Mouse (Mus musculus) heart, adult 2 months (tissue): ENCODE results near the gene Dad1. TPM values are rescaled to one million over a fixed set of nuclear protein-coding genes. Genes with fewer than 3 reads are reported as not detected.

Experiments used
- DNase-seq, 2 experiments: peaks; one replicate each; pipeline ENCODE4 v3.0.0; 2021
- H3K27ac ChIP-seq: fragments of 200-600 bp; 2 replicates; pipeline ENCODE4 v1.8.1; 2022
- H3K27me3 ChIP-seq: fragments of 200-500 bp; 2 replicates; pipeline ENCODE4 v1.6.1; 2012; ENCODE audit warnings: mild to moderate bottlenecking, low read length, inconsistent platforms, mixed read lengths; ENCODE audit not compliant: control insufficient read depth, insufficient read depth
- H3K36me3 ChIP-seq: fragments of 200-500 bp; 2 replicates; pipeline ENCODE4 v1.6.1; 2012; ENCODE audit warnings: low read length, inconsistent platforms; ENCODE audit not compliant: control insufficient read depth, insufficient read depth
- H3K4me1 ChIP-seq: fragments of 200-500 bp; 2 replicates; pipeline ENCODE4 v1.6.1; 2011; ENCODE audit warnings: low read length; ENCODE audit not compliant: control insufficient read depth, insufficient read depth
- H3K4me3 ChIP-seq: fragments of 200-600 bp; 2 replicates; pipeline ENCODE4 v1.8.1; 2022
- H3K79me2 ChIP-seq: fragments of 200-500 bp; replicated peaks from 2 replicates; pipeline ENCODE4 v1.6.1; 2012; ENCODE audit warnings: mild to moderate bottlenecking, inconsistent platforms, low read length, moderate library complexity, mixed read lengths; ENCODE audit not compliant: control insufficient read depth, insufficient read depth
- H3K9ac ChIP-seq: fragments of 200-500 bp; 2 replicates; pipeline ENCODE4 v1.6.1; 2012; ENCODE audit warnings: low read depth, mild to moderate bottlenecking, control low read depth, inconsistent platforms, low read length, mixed read lengths
- CTCF ChIP-seq: fragments of 200-600 bp; IDR thresholded peaks from 2 replicates; pipeline ENCODE4 v1.8.1; 2022; ENCODE audit warnings: antibody characterized with exemption, mild to moderate bottlenecking, moderate library complexity
- EP300 ChIP-seq: fragments of 200-500 bp; IDR thresholded peaks from 2 replicates; pipeline ENCODE4 v1.6.1; 2011; ENCODE audit warnings: low read depth, low read length, control low read depth; ENCODE audit not compliant: insufficient read depth
- POLR2A ChIP-seq: fragments of 200-500 bp; IDR thresholded peaks from 2 replicates; pipeline ENCODE4 v1.6.1; 2011; ENCODE audit warnings: mild to moderate bottlenecking, low read depth, low read length, control low read depth; ENCODE audit not compliant: insufficient read depth
- WGBS: fragments of 180-500 bp; shearing (Covaris S2); methylation state at CpG from one replicate; pipeline ENCODE4 v1.1.7; 2018; 5-methylcytosine and 5-hydroxymethylcytosine counted together
- intact Hi-C: fragments of 180-260 bp; cut with DNase I; formaldehyde crosslinking; loops from one replicate; pipeline ENCODE4 v1.15.1; 2025
- polyA plus RNA-seq: library from polyadenylated mRNA; depleted of rRNA; stranded (reverse); fragments of >200 nt; gene quantifications from 2 replicates; pipeline ENCODE4 v1.2.3, GENCODE M21; 2012
- total RNA-seq, 2 experiments: library from RNA; stranded (reverse); gene quantifications; 2 replicates each; pipeline ENCODE4 v1.2.3; 2021

Dad1 gene
- total and polyA plus RNA-seq, 3 experiments = 99.0 to 393 (median 115) TPM

- H3K27ac ChIP-seq = peak overlapping the region; percentile 47
- peak; percentile 52 to 79 for DNase-seq
- 8% methylated on average over 16 of the region's 16 CpGs for WGBS
- H3K79me2 ChIP-seq = no peaks in the 10 kb centered on the region
- H3K36me3 ChIP-seq = no peaks in the 10 kb centered on the region
- H3K9ac ChIP-seq = no peak overlapping the region; the same call in 1 of the 2 replicates
- no peak for TF ChIP-seq POLR2A
- peak overlapping the region; percentile 36; the same call in 1 of the 2 replicates for H3K4me3 ChIP-seq
- H3K4me1 ChIP-seq = peaks cover 5% of the 10 kb centered on the region
- no peaks in the 10 kb centered on the region for H3K27me3 ChIP-seq
- intact Hi-C loops = loop anchor here (10.0 kb wide), 1 partner anchor 162 kb away; no protein-coding TSS in a partner anchor
These were observed 26.7 kb downstream of the Dad1 start for GRCm38 (mm10) chr14:54226911-54227811.

GRCm38 (mm10) chr14:54225725-54226124 lies 28.2 kb downstream of the Dad1 start:
- Histone ChIP-seq H3K4me3 (no peak overlapping the region), H3K9ac (no peak overlapping the region), H3K27ac (no peak overlapping the region), H3K36me3 (no peaks in the 10 kb centered on the region), H3K27me3 (no peaks in the 10 kb centered on the region), H3K4me1 (peaks cover 5% of the 10 kb centered on the region), H3K79me2 (no peaks in the 10 kb centered on the region)
- no peak for DNase-seq
- WGBS = 91% methylated on average over 11 of the region's 11 CpGs
- intact Hi-C loops = loop anchor here (10.0 kb wide), 1 partner anchor 161 kb away; no protein-coding TSS in a partner anchor
- TF ChIP-seq EP300 = no peak
- TF ChIP-seq CTCF = no peak
- TF ChIP-seq POLR2A = no peak

GRCm38 (mm10) chr14:54224484-54225467 lies 29.1 kb downstream of the Dad1 start:
- Histone ChIP-seq H3K79me2 (no peaks in the 10 kb centered on the region), H3K27me3 (no peaks in the 10 kb centered on the region), H3K9ac (no peak overlapping the region), H3K27ac (peak overlapping the region; percentile 12; the same call in 1 of the 2 replicates), H3K4me1 (peaks cover 5% of the 10 kb centered on the region), H3K36me3 (no peaks in the 10 kb centered on the region), H3K4me3 (no peak overlapping the region)
- WGBS = 66% methylated on average over 16 of the region's 16 CpGs
- peak in 1 of 2 experiments; percentile 18 for DNase-seq
- TF ChIP-seq EP300 (no peak), CTCF (no peak), POLR2A (no peak)
- intact Hi-C loops = loop anchor here (10.0 kb wide), 1 partner anchor 160 kb away; no protein-coding TSS in a partner anchor

GRCm38 (mm10) chr14:54224064-54224417 lies 29.9 kb downstream of the Dad1 start:
- Histone ChIP-seq H3K9ac (no peak overlapping the region), H3K79me2 (no peaks in the 10 kb centered on the region), H3K27ac (no peak overlapping the region), H3K4me3 (no peak overlapping the region), H3K4me1 (peaks cover 5% of the 10 kb centered on the region), H3K36me3 (no peaks in the 10 kb centered on the region), H3K27me3 (no peaks in the 10 kb centered on the region)
- intact Hi-C loops = loop anchor here (10.0 kb wide), 1 partner anchor 159 kb away; no protein-coding TSS in a partner anchor
- TF ChIP-seq EP300 (no peak), CTCF (no peak), POLR2A (no peak)
- 98% methylated on average over 5 of the region's 5 CpGs for WGBS
- DNase-seq = no peak

GRCm38 (mm10) chr14:54223315-54224063 lies 30.4 kb downstream of the Dad1 start:
- DNase-seq = no peak
- Histone ChIP-seq H3K27ac (no peak overlapping the region), H3K27me3 (no peaks in the 10 kb centered on the region), H3K4me3 (no peak overlapping the region), H3K36me3 (no peaks in the 10 kb centered on the region), H3K4me1 (peaks cover 5% of the 10 kb centered on the region), H3K9ac (no peak overlapping the region), H3K79me2 (no peaks in the 10 kb centered on the region)
- intact Hi-C loops = loop anchor here (10.0 kb wide), 1 partner anchor 159 kb away; no protein-coding TSS in a partner anchor
- WGBS = 66% methylated on average over 13 of the region's 13 CpGs
- no peak for TF ChIP-seq EP300
- TF ChIP-seq POLR2A = no peak
